Mouse (Mus musculus) heart, postnatal 36 days (tissue): Measurements from ENCODE around the gene Dcakd. TPM values are rescaled to one million over a fixed set of nuclear protein-coding genes. Genes with fewer than 3 reads are reported as not detected.

Experiments
- DNase-seq, 2 experiments: peaks; one replicate each; pipeline ENCODE4 v3.0.0; 2021 to 2022
- intact Hi-C: fragments of 180-260 bp; cut with DNase I; formaldehyde crosslinking; loops from one replicate; pipeline ENCODE4 v1.15.1; 2025
- total RNA-seq, 2 experiments: library from RNA; stranded (reverse); gene quantifications; 2 replicates each; pipeline ENCODE4 v1.2.3; 2021

Gene Dcakd
- 10 to 100 TPM; 70.4 to 81.3 TPM for total RNA-seq

DNA sequence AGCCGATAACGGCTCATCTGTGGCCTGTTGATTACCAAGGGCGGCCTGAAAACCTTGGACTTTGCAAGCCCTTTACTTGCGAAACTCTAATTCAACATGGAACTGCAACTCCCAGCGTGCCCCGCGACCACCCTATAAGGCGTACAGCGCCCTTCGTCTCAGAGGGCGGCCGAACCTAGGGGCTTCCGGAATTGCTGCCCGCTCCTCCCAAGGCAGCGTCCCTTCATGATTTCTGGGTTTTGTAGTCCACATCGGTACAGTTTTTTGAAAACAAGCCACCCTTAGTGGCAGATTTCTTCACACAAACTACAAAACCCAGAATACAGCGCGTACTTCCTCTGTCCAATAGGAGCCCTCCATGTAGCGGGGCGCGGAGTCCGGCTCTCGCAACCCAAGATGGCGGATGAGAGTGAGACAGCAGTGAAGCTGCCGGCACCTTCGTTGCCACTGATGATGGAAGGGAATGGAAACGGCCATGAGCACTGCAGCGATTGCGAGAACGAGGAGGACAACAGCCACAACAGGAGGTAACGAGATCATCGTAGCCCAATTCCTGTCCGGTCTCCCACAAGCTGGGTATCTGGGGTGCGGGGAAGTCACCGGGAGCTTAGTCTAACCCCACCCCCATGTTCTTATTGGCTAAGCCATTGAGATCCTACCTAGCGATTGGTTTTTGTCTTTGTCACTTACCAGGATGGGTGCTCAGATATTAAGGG lies at the start of gene Dcakd, which contains the start of gene Nmt1:
Dcakd (minus strand) TSS at position 158 of the 716 bp plus-strand sequence.
Nmt1 (plus strand) TSS at position 15 of the 716 bp plus-strand sequence.
- DNase-seq, result peak; percentile 87 to 97
- intact Hi-C loops, result no loop called here

DNA sequence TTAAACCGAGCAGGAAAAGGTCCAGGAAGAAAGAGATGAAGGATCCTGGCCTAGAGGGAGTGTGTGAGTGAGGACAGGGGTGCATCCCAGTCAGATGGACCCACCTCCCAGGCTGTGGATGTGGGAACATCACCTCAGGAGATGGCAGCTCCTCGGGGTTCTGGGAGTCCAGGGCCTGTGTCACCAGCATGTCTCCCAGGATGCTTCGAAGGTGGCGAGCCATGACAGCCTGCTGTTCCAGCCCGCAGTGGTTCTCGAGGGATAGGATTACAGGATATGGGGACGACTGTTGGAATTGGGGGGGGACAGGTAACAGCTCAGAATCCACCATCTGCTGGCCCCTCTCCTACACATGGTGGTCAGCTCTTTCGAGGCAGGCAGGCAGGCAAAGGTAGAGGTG lies 48.4 kb upstream of the Dcakd start:
- no peak for DNase-seq
- intact Hi-C loops, result no loop called here

DNA sequence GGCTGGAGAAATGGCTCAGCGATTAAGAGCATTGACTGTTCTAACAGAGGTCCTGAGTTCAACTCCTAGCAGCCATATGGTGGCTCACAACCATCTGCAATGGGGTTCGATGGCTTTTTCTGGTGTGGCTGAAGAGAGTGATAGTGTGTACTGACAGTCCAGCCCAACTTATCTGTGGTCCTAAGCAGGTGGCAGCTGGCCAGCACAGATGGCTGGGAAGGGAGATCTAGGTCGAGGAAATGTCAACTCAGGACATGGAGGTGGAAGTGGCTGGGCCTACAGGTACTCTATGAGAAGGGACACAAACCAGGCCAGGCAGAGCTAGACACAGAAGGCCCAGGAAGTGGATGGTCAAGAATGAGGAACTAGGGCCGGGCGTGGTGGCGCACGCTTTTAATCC lies 47.9 kb upstream of the Dcakd start:
- DNase-seq, result peak in 1 of 2 experiments; percentile 57
- intact Hi-C loops, result no loop called here

DNA sequence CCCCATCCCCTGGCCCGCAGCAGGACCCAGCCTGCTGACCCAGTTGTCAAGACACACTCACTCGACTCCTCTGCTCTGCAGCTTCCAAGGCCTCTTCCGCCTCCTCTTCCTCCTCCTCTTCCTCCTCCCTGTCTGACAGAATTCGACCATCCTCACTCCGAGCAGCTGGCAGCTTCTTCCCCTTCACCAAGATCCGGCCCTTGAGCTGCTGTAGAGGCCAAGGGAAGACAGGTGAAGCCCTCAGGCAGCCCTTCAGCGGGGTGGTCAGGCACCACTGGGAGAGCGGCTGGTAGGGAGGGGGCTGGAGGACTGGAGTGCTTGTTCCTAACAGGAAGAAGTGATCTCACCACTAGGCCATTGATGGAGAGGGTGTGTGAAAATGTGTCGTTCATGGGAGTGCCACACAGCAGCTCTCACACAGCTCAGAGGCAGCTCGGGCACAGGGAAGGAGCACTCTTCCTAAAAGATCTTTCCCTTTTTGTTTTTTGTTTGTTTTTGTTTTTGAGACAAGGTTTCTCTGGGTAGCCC lies 46.7 kb upstream of the Dcakd start:
- intact Hi-C loops, result no loop called here
- no peak for DNase-seq

DNA sequence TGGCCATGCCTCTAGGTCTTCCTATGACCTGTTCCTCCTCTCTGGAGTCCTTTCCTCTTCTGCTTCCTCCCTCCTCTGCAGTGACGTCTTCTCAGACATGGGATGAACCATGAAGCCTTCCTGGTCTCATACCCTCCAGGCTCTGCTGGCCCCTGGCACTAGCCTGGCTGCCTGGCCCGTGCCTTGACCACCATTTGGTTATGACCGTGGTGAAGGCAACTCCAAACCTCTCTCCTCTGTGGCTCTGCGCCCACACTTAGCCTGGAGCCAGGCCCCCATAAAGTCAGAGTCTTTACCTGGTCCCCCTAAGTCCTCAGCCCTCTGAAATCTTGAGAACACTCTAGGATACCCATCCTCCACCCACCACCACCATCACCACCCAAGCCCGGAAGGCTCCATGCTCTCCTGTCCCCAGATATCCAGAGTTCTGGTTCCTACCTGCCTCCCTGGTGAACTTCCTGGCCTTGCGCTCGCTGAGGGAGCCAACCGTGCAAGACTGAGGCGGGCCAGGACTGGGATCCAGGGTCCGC lies 46.1 kb upstream of the Dcakd start:
- DNase-seq, result no peak
- intact Hi-C loops, result no loop called here

GRCm38 (mm10) chr11:103073671-103074070 lies 45.5 kb upstream of the Dcakd start:
- DNase-seq, result no peak
- intact Hi-C loops, result no loop called here

- intact Hi-C loops, result no loop called here
- DNase-seq, result no peak
These were observed 42.3 kb upstream of the Dcakd start for GRCm38 (mm10) chr11:103070322-103070880.

GRCm38 (mm10) chr11:103069731-103070130 lies 41.6 kb upstream of the Dcakd start:
- intact Hi-C loops, result no loop called here
- no peak for DNase-seq

DNA sequence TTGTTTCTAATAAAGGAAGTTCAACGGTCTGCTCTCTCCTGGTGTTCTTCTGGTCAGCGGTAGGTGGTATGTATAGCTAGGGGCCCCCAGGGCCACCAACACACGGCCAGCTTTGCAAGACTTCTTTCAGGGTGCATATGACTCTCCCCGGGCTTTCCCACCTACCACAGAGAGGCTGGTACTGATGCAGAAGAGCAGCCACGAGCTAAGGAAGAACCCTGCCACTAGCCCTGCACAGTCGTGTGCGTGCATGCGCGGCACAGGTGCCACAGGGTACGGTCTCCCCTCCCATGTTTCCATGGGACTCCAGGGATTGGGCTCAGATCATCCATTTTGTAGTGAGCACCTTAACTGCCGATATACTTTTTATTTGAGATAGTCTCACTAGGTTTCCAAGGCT lies 40.8 kb upstream of the Dcakd start:
- intact Hi-C loops, result no loop called here
- DNase-seq, result no peak

DNA sequence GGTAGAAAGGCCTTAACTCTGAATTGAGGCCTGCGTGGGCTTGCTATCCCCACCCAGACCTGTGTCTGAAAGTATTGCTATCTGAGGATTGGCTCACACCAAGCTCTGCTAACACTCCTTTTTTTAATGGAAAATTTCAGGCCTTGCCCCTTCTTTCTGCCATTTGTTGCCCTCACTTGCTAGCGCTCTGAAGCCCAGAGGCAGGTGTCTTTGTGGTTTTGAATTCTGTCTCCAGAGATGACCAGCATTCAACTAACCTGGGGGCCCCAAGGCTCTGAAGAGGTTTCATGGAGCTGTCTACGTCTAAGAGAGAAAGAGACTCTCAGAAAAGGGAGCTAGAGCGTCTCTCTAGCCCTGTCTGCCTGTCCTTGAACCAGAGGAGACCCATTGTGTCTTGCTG lies 40.1 kb upstream of the Dcakd start:
- intact Hi-C loops, result no loop called here
- no peak for DNase-seq

DNA sequence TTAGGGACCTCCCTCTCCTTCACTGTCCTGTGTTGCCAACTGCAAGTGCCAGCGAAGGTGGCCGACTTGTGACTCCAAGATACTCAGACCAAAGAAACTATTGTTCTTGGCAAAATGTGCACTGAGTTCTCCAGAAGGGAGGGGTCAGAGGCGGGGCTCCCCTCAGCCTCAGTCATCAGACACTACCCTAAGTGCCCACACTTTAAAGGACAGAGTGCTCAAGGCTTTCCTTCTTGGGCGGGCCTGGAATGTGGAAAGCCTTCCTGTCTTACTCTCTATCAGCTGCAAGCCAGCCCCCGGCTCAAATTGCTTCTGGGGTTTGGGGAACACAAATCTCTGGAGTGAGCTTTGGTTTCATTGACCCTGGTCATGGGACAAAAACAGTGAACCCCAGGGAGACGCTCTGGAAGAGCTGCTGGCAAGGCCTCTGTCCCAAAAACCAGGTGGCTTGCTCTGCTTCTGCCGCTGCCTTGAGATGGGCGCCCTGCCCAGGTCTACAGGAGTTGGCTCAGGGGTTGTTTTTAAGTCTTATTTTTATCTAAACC lies 39.4 kb upstream of the Dcakd start:
- intact Hi-C loops, result no loop called here
- peak; percentile 67 to 72 for DNase-seq

- intact Hi-C loops, result no loop called here
- no peak for DNase-seq
These were observed 38.9 kb upstream of the Dcakd start for GRCm38 (mm10) chr11:103067051-103067361.

DNA sequence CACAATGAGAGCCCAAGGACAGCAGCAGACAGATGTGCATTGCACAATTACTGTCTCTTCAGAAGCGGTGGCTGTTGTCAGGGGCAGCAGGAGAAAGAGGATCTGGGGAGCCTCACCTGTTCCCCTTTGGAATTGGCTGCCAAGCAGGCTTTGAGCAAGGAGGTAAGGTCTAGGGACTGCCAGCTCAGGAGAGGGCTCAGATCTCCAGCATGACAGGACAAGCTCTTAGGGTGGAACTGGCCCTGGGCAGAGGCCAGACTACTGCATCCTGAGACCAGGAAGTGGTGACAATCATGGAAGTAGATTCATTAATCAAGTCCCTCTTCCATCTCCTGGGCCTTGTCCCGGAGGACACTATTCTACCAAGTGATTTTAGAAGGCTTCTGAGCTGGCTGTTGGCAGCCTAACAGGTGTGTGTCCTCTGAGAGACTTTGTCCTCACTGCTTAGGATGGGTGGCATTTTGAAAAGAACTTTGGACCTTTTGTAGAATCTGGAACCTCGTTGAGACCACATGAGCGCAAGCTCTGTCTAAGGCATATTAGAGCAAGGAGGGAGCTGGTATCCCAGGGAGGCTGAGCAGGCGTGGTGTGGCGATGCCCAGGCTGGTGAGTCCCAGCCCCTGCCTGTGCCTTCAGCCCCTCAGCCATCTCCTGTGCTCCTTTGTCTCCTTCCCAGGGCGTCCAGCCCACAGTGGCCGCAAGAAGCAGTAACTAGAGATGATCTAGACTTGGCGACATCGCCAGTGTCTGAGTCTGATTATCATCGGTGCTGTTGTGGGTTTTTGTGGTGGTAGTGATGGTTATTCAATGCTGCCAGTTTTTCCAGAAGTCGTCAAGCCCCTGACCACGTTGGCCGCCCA lies 38.3 kb upstream of the Dcakd start:
- intact Hi-C loops, result no loop called here
- no peak for DNase-seq

DNA sequence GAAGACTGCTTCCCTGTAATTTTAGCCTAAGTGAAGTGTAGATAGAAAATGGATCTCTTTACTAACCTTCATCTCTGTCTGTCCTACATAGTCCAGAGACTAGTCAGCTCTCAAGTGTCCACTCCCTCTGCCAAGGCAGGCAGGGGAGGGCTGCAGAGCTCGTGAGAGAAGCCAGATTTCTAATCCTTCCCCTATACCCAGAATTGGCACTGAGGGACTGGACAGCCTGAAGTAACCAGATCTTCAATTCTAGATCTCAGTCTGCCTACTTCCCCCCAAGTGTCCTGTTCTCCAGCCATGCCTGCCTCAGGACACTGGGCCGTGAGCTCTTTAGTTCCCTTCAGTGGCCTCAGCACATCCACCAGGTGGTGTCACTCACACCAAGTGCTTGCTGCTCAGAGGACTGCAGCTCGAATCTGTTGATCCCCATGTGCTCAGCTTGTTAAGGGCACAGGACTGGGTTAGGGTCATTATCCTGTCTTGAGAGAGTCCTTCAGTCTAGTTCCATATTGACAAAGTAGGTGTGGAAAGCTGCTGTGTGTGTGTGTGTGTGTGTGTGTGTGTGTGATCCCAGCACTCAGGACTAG lies 30.5 kb upstream of the Dcakd start:
- intact Hi-C loops, result loop anchor here (5.0 kb wide), 1 partner anchor 99 kb away; no protein-coding TSS in a partner anchor
- DNase-seq, result no peak

DNA sequence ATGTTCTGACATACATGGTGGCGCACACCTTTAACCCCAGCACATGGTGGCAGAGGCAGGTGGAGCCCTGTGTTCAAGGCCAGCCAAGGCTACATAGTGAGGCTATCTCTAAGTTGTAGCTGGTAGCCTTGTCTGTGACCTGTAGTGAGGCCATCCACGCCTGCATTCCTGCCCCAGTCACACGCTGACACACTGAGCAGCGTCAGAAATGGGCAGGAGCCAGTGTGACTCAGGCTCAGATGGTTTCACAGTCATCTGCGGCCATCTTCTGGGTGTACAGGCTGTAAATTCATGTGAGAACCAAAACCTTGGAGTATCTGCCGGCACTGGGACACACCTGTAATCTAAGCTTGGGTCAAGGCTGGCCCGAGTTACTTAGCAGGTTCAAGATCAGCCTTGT lies 28.5 kb upstream of the Dcakd start:
- intact Hi-C loops, result loop anchor here (5.0 kb wide), 1 partner anchor 101 kb away; no protein-coding TSS in a partner anchor
- no peak for DNase-seq

DNA sequence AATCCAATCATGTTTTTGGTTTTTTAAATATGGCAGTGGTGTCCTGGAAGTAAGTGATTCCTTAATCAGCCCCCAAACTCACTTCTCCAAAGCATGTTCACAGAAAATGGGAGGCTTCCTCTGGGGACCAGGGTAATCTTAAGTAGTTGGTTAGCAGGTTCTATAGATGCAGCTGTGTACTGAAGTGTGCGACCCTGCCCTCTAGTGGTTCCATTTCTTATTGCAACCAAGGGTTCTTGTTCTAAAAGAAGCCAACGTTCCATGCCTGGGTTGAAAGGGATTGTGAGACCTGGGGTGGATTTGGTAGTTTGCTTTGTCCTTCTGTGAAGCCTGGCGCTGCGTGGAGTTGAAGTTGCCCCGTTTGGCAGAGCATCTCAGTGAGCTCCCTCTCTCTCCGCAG lies 26.7 kb upstream of the Dcakd start:
- DNase-seq, result peak; percentile 78 to 79
- intact Hi-C loops, result loop anchor here (2.0 to 5.0 kb wide), 2 partner anchors 58 to 103 kb away; no protein-coding TSS in a partner anchor

GRCm38 (mm10) chr11:103053191-103054076 lies 25.3 kb upstream of the Dcakd start:
- DNase-seq, result no peak
- intact Hi-C loops, result loop anchor here (2.0 kb wide), 2 partner anchors 57 to 153 kb away; partner anchors contain the start of gene Gfap

DNA sequence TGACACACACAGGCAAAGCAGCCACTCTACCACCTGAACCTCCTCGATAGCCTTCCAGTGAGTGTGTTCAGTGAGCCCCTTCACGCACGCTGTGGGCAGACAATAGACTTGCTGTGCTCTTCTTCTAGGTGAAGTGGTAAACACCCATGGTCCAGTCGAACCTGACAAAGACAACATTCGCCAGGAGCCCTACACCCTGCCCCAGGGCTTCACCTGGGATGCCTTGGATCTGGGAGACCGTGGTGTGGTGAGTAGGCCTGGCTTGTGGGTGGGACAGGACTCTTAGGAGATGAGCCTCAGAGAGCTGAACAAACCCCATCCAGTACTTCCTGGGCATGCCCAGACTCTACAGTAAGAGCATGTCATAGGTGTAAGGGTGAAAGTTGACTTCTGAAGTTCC lies 23.9 kb upstream of the Dcakd start:
- intact Hi-C loops, result loop anchor here (2.0 kb wide), 1 partner anchor 151 kb away; the partner anchor contains the start of gene Gfap
- no peak for DNase-seq

DNA sequence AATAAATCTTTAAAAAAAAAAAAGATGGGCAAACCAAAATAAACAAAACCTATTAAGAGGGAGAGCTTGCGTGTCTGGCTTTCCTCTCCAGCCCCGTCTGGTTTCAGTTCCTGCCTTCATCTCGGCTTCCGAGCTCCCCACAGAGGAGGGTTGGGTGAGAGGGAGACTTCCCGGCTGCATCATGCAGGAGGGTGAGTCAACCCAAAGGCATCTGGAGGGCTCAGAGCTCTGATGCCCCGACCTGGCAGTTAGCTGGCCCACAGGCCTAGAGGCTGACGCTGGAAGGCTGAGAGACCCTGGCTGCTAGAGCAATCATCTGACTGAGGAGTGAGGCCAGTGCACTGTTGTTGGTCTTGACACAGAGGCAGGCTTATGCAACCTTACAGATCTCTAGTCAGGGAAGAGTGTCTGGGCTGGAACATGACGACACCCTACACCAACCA lies 23.1 kb upstream of the Dcakd start:
- intact Hi-C loops, result no loop called here
- peak; percentile 69 to 80 for DNase-seq
